Mouse (Mus musculus): ENCODE data around the gene C1qtnf4.
A peak's percentile ranks its signal among the peaks of the same experiment; 100 is the strongest.
"Not testable (repeated sequence)": the region's sequence is repeated elsewhere in the genome, so short reads cannot be mapped to it uniquely, and the experiment has no call there.

C1qtnf4 gene

DNA sequence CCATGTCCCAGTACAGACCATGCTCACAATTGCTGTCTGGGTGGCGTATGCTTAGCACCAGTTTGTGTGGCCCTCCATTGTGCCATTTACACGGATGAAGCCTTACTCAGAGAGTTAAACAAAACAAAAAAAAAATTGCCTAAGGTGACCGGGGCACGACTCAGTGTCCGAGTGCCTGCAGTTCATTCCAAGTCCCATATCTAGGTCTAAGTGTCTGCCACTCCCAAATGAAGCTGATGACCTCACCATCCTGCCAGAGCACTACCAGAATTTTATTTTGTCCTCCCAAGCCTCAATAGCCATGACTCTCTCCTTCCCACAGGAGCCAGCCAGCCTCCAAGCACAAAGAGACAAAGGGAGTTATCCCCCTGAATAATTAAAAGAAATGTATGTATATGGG, 2.0 kb downstream of the C1qtnf4 start:
- DNase-seq, result no peak

DNA sequence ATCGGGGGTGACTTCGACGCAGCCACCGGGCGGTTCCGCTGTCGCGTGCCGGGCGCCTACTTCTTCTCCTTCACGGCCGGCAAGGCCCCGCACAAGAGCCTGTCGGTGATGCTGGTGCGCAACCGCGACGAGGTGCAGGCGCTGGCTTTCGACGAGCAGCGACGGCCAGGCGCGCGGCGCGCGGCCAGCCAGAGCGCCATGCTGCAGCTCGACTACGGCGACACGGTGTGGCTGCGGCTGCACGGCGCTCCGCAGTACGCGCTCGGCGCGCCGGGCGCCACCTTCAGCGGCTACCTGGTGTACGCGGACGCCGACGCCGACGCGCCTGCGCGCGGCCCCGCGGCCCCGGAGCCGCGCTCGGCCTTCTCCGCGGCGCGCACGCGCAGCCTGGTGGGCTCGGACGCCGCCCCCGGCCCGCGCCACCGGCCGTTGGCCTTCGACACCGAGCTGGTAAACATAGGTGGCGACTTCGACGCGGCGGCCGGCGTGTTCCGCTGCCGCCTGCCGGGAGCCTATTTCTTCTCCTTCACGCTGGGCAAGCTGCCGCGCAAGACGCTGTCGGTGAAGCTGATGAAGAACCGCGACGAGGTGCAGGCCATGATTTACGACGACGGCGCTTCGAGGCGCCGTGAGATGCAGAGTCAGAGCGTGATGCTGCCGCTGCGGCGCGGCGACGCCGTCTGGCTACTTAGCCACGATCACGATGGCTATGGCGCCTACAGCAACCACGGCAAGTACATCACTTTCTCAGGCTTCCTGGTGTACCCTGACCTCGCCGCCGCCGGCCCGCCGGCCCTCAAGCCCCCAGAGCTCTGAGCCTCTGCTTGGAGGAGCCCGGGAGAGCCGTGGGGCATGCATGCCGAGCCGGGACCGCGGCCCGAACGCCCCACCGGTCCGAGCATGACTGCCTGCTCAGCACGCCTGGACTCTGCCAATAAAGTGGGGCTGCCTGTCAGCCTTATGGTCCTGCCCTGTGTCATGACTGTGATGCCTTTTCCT, 4.2 kb downstream of the C1qtnf4 start:
- peak; percentile 46 to 52 for DNase-seq

DNA sequence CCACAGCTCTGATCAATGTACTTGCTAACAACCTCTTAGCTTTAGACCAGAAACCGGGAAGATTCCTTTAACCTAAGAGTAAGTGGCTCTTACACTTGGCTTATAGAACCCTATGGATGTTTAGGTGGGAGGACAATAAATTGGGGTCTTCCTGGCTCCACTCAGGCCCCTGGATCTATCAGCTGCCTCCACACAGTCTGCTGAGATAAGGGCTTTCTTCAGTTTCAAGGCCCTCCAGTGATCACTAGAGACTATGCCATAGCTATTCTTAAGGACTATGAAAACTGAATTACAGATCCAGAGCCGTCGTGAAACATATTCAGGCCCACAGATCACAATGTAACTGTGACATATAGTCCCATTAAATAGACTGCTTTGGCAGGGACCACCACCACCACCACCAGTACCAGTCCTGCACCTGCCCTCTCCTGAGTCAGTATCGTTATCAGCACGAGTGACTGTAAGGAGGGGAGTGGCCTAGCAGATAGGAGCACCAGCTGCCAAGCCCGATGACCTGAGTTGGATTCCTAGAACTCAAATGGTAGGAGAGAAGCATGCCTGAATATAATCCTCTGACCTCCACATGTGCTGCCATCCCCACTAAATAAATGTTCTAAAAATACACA, 8.1 kb downstream of the C1qtnf4 start:
- DNase-seq, result no peak

DNA sequence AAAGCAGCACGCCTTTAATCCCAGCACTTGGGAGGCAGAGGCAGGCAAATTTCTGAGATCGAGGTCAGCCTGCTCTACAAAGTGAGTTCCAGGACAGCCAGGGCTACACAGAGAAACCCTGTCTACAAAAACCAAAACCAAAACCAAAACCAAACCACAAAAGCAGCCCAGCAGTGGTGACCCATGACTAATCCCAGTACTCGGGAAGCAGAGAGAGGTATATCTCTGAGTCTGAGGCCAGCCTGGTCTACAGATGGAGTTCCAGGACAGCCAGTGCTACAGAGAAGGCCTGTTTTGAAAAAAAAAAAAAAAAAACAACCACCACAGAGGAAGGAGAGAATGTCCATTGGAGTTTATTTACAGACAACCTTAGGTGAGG, 8.6 kb downstream of the C1qtnf4 start:
- DNase-seq, result not testable (repeated sequence)

DNA sequence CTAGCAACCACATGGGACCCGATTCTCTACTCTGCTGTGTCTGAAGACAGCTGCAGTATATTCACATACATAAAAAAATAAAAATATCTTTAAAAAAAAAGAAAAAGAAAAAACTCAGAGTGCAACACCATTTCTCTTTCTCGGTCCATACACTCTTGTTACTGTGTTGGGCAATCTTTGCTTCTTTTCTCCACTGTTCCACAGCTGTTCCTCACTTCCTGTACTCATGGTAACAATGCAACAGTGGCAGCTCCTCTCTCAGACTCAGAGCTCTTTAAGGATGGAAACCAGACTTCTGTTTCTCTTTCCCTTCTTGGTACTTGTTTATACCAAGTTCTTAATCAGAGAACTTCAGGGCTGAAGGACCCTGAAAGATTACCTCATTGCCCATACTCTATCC, 17.7 kb downstream of the C1qtnf4 start:
- no peak for DNase-seq

DNA sequence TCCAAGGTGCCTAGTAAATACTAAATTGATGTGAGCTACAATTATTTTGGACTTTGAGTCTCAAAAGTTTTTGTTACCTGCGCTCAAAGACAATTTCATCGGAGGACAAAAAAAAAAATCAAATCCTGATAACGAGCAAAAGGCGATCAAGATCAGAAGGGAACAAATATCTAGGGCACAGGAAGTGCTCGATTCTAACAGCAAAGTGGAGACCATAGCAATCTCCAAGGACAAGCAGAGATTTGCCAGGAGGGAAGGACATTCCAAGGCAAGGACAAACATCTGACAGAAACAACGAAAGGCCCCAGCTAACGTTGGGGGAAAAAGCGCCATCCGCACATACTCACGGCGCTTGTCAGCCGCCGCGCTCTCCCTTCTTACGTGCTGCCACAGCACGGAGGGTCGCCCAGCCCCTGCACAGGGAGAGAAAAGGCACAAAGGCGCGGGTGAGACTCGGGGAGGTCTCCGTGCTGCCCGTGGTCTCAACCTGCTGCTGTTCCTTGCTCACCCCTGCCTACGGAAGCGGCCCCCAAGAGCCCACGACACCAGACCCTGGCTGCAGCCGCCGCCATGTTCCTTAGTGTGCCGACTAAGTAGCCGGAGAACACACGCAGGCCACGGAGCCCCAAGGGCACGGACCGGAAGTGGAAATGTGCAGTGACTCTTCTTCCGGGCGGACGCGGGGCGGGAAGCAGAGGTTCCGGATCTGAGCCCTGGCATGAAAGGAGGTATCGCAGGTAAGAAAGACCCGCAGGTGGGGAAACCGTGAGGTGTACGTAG, 18.6 kb downstream of the C1qtnf4 start, which contains the start of the genes Kbtbd4 and Ndufs3:
TSS of gene Kbtbd4 (plus strand) at position 665 of the 780 bp plus-strand sequence.
TSS of gene Ndufs3 (minus strand) at position 752 of the 780 bp plus-strand sequence.
- DNase-seq, result peak; percentile 93

DNA sequence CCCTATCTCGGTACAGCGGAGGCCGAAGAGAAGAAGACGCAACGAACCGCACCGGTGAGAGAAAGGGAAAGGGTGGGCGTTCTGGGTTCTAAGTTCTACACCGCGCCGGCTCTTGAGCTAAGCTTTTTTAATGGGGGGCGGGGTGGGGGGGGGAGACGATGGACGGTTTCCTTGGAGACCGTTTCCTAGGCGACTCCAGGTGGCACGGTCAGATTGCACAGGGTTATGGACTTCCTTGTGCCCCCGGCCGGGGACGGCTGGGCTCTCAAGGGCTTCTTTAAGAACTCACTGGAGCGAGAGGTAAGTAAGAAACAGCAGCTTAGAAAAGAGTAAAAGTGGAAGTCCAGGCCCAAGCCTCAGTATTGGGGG, 19.2 kb downstream of the C1qtnf4 start:
- no peak for DNase-seq

DNA sequence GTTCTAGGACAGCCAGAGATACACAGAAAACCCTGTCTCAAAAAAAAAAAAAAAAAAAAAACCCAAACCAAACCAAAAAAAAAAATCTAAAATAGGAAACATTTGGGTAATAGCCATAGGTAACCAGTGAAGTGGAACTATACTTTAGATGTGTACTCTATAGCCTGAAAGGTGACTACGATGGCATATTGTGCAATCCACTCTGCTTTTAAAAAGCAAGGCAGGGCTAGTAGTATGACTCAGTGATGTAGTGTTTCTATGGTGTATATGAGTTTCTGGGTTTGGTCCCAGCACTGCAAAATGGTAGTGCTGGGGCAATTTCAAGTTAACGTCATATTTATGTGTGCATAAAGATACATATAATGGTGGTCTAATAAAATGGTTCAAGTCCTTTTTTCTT, 21.1 kb downstream of the C1qtnf4 start:
- DNase-seq, result no peak

DNA sequence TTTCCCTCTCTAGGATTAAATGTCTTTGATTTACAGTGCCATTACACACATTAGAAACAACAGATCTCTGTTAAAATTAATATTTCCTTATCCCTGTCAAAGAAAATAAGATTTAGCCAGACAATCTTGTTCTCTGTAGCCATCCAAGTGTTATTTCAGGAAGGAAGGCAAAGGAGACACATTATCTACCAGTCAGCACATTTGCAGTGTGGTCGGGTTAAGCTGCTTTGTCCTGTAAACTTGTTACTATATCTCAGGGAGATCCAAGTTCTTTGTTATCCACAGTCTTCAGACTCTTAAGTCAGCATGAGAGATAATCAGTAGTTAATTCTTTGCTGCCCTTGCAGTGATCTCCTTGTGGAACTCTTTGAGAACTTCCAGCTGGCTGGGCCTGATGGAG, 25.2 kb downstream of the C1qtnf4 start:
- no peak for DNase-seq

DNA sequence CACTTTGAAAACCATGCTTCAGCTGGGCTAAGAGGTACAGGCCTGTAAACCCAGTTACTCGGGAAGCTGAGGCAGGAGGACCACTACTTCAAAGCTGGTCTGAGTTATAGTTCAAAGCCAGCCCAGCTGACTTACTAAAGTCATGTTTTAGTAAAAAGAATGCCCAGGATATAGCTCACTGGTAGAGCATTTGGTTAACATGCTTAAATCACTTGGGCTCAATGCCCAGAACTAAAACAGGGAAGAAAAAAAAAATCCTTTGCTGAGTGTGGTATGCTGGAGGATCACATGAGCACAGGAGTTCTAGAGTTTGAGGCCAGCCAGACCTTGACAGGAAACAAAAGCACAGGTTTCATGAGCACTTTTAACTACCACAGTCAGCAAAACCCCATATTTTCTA, 26.0 kb downstream of the C1qtnf4 start:
- no peak for DNase-seq

DNA sequence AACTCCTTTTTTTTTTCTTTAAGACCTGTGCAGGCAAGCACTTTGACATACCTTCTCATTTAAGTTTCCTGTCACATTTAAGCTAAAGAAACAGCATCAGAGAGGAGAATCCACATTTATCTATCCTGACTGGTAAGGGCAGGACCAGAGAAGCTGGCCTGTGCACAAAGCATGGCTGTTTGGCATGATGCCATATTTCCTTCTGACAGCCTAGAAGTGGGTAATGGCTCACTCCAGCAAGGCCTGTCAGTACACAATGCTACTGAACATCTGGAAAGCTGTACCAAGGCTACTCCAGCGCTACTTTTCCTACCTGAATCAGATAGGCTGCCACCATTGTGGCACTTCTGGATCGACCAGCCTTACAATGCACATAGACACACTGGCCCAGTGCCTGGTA, 28.0 kb downstream of the C1qtnf4 start:
- no peak for DNase-seq

DNA sequence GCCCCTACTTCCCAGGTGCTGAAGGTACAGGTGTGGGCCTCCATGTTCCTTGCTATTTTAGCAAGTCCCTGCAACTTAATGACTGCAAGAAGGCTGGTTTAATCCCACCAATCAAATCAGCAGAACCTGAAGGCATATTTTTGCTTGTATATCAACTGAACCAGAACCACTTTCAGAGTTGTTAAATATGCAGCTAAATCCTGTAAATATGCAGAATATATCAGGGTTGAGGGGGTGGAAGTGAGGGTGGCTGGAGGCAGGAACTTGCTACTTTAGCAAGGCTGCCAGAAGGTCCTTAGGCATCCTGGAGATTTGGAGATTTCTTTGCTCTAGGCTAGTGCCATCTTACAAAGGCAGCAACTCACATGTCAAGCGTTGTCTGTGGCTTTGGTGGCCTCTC, 29.9 kb downstream of the C1qtnf4 start:
- DNase-seq, result no peak

DNA sequence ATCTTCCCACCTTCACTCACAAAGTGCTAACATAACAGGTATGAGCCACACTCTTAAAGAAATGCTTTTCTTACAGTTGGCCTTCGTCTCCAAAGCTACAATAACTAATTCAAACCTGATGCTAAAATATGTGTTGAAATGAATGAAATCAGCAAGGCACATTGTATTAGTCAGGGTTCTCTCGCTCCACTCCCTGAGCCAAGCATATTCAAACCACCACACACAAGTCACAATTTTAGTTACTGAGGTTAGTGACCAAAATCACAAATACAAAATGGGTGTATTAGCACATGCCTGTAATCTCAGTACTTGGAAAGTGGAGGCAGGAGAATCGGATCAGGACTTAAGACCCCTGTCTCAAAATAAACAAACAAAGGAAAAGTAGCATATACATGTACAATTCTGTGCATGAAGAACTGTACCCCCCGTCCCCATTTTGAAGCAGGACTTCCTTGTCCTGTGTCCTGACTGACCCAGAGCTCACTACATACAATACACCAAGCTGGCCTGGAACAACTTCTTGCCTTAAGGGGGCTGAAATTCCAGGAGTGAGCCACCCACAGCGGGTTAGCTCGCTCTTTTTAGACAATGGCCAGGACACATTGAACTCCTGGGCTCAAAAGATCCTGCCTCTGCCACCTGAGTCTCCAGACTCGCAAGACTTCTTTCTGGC, 31.0 kb downstream of the C1qtnf4 start:
- no peak for DNase-seq

DNA sequence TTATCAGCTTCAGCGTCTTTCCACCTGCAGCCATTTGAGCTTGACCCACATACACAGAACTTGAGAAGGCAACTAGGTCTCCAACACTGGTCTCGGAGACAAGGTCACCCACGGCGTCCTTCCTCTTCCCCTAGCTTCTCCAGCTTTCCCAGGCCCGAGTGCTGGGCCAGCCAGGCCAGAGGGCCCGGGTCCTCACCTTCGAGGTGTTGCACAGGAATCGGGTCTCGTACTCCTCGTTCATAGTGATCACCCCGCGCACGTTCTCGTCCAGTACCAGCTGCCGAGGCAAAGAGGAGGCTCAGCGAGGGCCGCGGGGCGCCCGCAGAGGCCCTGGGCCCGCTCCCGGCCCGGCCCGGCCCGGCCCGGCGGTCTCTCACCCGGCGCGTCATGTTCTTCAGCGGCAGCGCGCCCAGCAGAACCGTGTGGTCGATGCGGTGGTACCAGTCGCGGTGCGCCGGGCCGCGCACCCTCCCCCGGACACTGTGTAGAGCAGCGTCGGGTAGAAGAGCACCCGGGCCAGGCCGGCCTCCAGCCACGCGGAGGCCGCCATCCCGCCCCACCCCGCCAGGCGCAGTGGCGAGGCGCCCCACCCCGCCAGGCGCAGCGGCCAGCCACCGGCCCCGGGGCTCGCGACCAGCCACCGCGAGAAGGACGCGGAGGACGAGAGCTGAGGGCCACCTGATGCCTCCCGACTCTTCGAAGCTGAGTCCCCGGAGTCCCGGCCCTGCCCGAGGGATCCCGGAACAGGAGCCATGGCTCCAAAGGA, 31.8 kb downstream of the C1qtnf4 start:
- peak; percentile 67 to 74 for DNase-seq

DNA sequence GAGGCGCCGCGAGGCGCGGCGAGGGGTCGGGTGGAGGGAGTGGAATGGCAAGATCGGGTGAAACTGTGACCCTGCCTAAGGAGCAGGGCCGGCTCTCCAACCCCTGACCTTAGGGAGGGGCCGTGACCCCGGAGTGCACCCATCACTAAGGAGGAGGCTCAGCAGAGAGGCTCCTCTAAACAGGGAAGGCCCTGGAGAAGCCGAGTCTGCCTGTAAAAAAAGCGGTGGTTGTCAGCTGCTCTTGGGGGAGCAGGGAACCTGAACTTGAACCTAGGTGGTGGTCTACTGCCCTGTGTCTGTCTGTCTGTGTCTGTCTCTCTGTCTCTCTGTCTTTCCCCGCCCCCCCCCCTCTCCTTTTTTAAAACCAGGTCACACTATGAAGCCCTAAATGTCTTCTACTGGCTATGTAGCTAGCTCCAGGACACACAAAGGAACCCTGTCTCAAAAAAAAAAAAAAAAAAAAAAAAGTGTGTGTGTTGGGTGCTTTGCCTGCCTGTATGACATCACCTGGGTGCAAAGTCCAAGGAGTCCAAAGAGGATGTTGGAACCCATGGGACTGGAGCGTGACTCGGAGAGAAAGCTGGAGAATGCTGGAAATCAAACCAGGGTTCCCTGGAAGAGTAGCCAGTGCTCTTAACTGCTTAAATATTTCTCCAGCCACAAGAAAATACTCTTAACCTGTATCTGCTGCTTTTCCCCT, 32.5 kb downstream of the C1qtnf4 start:
- no peak for DNase-seq

DNA sequence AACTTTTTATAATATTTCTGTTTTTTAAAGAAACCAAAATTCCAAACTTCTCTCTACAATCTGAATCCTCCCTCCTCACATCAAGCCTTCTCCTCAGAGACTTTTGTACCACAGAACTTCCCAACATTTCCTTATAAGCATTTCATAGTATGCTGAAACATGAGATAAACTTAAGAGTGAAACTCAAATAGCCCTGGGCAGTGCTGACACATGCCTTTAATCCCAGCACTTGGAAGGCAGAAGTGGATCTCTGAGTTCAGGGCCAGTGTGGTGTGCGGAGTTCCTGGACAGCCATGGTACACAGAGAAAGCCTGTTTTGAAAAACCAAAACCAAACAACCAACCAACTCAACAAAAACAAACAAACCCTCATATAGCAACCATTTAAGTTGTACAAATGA, 35.5 kb downstream of the C1qtnf4 start:
- no peak for DNase-seq

DNA sequence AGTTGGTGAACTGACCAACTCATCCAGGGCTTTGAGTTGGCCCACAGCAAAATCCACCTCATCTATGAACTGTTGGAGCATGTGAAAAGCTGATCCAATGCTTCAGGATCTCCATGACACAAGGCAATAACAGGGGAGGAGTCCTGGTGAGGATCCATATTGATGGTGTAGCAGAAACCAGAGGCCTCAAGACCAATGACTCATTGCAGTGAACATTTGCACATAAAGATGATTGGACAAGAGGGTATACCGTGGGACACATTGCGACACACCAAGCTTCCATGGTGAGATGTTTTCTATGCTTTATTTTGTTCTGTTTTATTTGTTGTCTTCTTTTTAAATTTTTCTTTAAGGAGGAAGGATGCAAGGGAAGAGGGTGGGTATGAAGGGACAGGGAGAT, 37.0 kb downstream of the C1qtnf4 start:
- DNase-seq, result no peak

DNA sequence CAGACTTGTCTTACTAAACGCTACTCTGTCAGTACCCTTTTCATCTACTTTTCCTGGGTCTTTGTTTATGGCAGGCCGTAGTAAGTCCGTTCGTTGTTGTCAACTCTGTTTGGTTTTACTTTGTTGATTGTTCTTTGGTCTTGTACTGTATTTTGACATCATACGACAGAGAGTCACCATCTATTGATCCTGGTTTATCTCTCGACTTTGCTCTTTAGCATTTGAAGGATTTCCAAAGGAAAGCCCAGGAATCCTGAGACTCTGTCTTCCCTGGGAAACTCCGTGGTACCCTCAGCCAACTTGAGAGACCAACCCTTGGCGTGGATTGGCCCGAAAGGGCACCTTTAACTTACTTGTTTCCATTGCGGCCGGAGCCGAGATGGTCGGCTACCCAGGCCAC, 42.9 kb downstream of the C1qtnf4 start:
- no peak for DNase-seq

DNA sequence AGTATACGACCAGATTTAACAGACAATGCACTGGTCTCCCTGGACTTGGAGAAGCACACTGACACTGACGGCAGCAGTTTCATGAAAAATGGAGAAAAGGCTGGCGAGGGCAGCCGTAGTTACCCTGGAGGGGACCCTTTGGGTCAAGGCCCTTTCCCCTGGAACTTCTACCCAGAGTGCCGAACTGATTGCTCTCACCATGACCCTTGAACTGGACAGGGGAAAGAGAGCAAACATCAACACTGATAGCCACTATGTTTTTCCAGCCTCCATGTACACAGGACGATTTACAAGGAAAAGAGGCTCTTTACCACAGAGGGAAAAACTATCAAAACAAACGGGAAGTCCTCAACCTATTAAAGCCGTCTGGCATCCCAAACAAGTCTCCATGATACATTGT, 46.2 kb downstream of the C1qtnf4 start:
- no peak for DNase-seq

DNA sequence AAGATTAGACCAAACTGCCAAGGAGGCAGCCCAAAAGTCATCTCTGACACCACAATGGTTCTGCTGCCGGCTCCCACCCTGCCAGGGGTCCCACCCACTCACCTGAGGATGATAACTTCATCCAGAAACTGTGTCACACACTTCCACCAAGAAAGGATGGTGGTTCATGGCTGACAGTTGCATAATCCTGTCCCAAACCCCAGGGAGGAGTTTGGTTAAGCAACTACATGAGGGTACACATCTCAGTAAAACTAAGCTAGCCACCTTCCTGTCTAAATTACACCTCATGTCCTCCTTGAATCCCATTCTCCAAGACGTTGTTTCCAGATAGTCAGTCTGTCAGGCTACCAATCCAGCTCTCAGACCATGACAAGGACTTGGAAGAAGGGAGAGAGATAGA, 46.6 kb downstream of the C1qtnf4 start:
- no peak for DNase-seq

DNA sequence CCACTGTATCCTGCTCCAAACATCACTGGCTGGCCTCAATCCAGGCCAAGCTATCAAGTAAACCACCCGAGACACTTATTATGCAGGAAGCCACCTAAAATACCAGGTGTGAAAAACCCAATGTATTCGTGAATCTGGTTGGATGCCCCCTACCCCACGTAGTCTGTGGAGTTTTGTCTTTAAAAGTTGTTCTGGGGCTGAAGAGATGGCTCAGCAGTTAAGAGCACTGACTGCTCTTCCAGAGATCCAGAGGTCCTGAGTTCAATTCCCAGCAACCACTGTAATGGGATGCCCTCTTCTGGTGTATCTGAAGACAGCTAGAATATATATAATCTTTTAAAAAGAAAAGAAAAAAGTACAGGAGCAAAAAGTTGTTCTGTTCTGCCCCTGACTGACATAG, 52.7 kb downstream of the C1qtnf4 start:
- DNase-seq, result no peak
